Mouse (Mus musculus) liver, embryonic 14.5 days (tissue): ENCODE measurements around the gene Tac2. TPM values are rescaled to one million over a fixed set of nuclear protein-coding genes. Genes with fewer than 3 reads are reported as not detected.
A peak's percentile ranks its signal among the peaks of the same experiment; 100 is the strongest.

Experiments used
- ATAC-seq: fragments of 200-750 bp; cut with Nextera tagmentation; 2 replicates; pipeline ENCODE4 v1.8.0; 2017; ENCODE audit warnings: moderate number of reproducible peaks, mild to moderate bottlenecking, moderate library complexity; ENCODE audit not compliant: insufficient read depth
- DNase-seq, 3 experiments: peaks; one replicate each; pipeline ENCODE4 v3.0.0-alpha.2; 2012 to 2013; ENCODE audit warnings: low read depth in 3 of 3, low spot score in 3 of 3
- H3K27ac ChIP-seq: fragments of 300-500 bp; sonication (generic); 2 replicates; pipeline ENCODE4 v1.5.1; 2014; ENCODE audit warnings: moderate library complexity, mild to moderate bottlenecking, control low read depth, inconsistent platforms
- H3K27me3 ChIP-seq: fragments of 300-500 bp; sonication (generic); 2 replicates; pipeline ENCODE4 v1.6.1; 2014; ENCODE audit warnings: mild to moderate bottlenecking, low read length, moderate library complexity; ENCODE audit not compliant: control insufficient read depth, insufficient read depth
- H3K36me3 ChIP-seq: fragments of 300-500 bp; sonication (generic); replicated peaks from 2 replicates; pipeline ENCODE4 v1.6.1; 2014; ENCODE audit warnings: low read depth; ENCODE audit not compliant: control insufficient read depth, insufficient read depth
- H3K4me1 ChIP-seq, 2 experiments: fragments of 200-500 bp in 1 of 2; fragments of 300-500 bp in 1 of 2; sonication (generic) in 1 of 2; replicated peaks; 2 replicates each; pipeline ENCODE4 v1.6.1; 2012 to 2014; ENCODE audit warnings: antibody characterized with exemption in 1 of 2, inconsistent platforms in 1 of 2, low read length in 1 of 2; ENCODE audit not compliant: control insufficient read depth in 2 of 2, insufficient read depth in 2 of 2
- H3K4me2 ChIP-seq: fragments of 300-500 bp; sonication (generic); 2 replicates; pipeline ENCODE4 v1.6.1; 2014; ENCODE audit warnings: low read depth, mild to moderate bottlenecking, control low read depth, moderate library complexity
- H3K4me3 ChIP-seq, 2 experiments: fragments of 200-500 bp in 1 of 2; fragments of 300-500 bp in 1 of 2; sonication (generic) in 1 of 2; 2 replicates each; pipeline ENCODE4 v1.5.1; 2012 to 2014; ENCODE audit warnings: low read depth in 2 of 2, low read length in 2 of 2, mild to moderate bottlenecking in 2 of 2, control low read depth in 1 of 2, inconsistent platforms in 1 of 2, moderate library complexity in 1 of 2; ENCODE audit not compliant: insufficient read depth in 1 of 2
- H3K9ac ChIP-seq: fragments of 300-500 bp; sonication (generic); replicated peaks from 2 replicates; pipeline ENCODE4 v1.6.1; 2014; ENCODE audit warnings: mild to moderate bottlenecking, control low read depth, moderate library complexity
- H3K9me3 ChIP-seq: fragments of 300-500 bp; sonication (generic); 2 replicates; pipeline ENCODE4 v1.6.1; 2016; ENCODE audit warnings: low read length, mixed read lengths; ENCODE audit not compliant: control insufficient read depth
- CTCF ChIP-seq: IDR thresholded peaks from 2 replicates; pipeline ENCODE4 v1.5.1; 2016; ENCODE audit warnings: antibody characterized with exemption, low read depth, control low read depth
- EP300 ChIP-seq: IDR thresholded peaks from 2 replicates; pipeline ENCODE4 v1.6.1; 2016; ENCODE audit warnings: antibody characterized with exemption, low read depth
- WGBS: fragments of 180-500 bp; shearing (Covaris S2); extraction: QIAGEN DNeasy Blood & Tissue Kit; methylation state at CpG from one replicate; pipeline ENCODE4 v1.1.7; 2014; ENCODE audit not compliant: insufficient replicate concordance; 5-methylcytosine and 5-hydroxymethylcytosine counted together
- polyA plus RNA-seq, 2 experiments: library from polyadenylated mRNA; depleted of rRNA in 1 of 2; stranded (reverse) in 1 of 2; unstranded in 1 of 2; fragments of >200 nt; fragmentation: Nextera tagmentation in 1 of 2; extraction: Ambion mirVana in 1 of 2; gene quantifications; 2 replicates each; pipeline versions ENCODE4 v1.2.1 to v1.2.3; 2012 to 2014

The Tac2 gene
- polyA plus RNA-seq (2012; rRNA removed) (20.7 and 27.9 TPM in 2 replicates), polyA plus RNA-seq (2014; fragmentation: Nextera tagmentation; extraction: Ambion mirVana) (26.8 and 31.3 TPM in 2 replicates)

DNA sequence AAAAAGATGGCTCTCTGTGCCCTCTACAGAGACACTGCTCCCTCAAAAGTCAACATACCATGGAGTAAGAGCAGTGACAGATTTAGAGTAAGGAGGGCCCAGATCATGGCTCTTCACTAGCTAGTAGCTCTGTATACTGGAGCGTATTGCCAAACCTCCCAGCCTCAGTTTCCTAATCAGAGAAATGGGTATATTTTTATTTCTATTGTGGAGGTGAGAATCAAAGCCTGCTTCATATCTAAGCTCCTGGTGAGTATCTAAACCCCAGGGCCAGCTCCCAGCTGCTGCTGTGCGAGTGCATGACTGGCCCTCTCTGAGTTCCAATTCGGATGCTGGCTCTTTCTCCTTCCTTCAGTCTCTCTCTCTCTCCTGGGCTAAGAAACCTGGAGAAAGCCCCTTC lies at the start of gene Tac2:
TSS of gene Tac2 (plus strand) at position 301 of the 400 bp plus-strand sequence.
- WGBS: 69% methylated on average over 3 of the region's 3 CpGs
- Histone ChIP-seq H3K27ac (no peak within 1 kb of the TSS), H3K9ac (no peak within 1 kb of the TSS; the same call in 1 of the 2 replicates), H3K9me3 (no peaks in the 10 kb centered on the region), H3K4me2 (peak within 1 kb of the TSS; percentile 32), H3K27me3 (peaks cover 17% of the 10 kb centered on the region), H3K4me1 (peaks cover 13 to 24% of the 10 kb centered on the region in 2 experiments), H3K36me3 (no peaks in the 10 kb centered on the region), H3K4me3 (peak within 1 kb of the TSS in 1 of 2 experiments; percentile 7; a peak in 1 of 4 replicates)
- DNase-seq: no peak
- TF ChIP-seq EP300: no peak
- ATAC-seq: no peak

DNA sequence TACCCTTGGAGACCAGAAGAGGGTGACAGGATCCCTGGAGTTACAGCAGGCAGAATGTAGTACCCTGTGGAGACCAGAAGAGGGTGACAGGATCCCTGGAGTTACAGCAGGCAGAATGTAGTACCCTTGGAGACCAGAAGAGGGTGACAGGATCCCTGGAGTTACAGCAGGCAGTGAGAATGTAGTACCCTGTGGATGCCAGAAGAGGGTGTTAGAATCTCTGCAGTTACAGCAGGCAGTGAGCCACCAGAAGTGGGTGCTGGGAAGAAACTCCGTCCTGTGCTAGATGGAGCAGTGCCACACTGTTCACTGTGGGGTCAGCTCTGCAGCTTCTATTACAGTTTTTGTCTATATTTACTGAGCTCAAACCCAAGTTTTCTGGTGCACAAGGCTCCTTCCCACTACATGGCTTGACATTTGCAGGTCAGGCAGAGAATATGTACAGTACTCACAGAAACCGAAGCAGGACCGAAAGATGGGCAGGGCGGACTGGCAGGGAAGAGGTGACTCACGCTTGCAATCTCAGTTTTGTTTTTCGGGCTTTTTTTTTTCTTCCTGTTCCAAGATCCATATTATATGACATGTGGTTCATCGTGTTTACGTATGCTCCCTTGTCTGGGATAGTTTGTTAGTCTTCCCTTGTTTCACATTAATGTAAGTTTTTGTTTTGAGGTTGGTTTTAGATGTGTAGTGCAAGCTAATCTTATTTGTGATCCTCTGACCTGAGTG lies 49.3 kb upstream of the Tac2 start:
- H3K4me3 ChIP-seq: no peak overlapping the region
- H3K36me3 ChIP-seq: no peaks in the 10 kb centered on the region
- WGBS: 83% methylated on average over 8 of the region's 8 CpGs
- H3K4me1 ChIP-seq: peaks cover 4 to 6% of the 10 kb centered on the region in 2 experiments
- ATAC-seq: peak; percentile 1; the same call in 1 of the 2 replicates
- no peak overlapping the region for H3K27ac ChIP-seq
- no peaks in the 10 kb centered on the region for H3K9me3 ChIP-seq
- H3K9ac ChIP-seq: no peak overlapping the region
- H3K27me3 ChIP-seq: no peaks in the 10 kb centered on the region
- TF ChIP-seq EP300: 0 out of 2 replicates have a peak, but pooled peaks have one; percentile 6
- TF ChIP-seq CTCF: peak; percentile 99
- no peak overlapping the region for H3K4me2 ChIP-seq
- peak; percentile 60 to 66 (median 60) for DNase-seq

DNA sequence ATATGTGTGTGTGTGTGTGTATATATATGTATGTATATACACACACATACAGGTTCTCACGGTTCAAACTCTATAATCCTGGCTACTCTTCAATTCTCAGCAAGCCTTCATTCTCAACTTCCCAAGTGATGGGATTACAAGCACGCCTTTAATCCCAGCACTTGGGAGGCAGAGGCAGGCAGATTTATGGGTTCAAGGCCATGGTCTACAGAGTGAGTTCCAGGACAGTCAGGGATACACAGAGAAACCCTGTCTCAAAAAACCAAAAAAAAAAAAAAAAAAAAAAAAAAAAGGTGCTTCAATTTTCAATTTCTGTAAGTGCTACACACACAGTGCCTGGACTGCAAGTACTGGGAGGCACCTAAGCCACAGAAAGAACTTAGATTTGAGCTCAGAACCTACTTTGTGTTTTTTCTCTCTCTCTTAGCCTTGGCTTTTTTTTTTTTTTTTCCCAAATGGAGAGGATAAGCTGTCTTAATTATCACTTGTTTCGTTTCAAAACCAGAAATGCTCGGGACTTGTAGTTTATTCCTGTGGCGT lies 48.3 kb upstream of the Tac2 start:
- no peak for TF ChIP-seq EP300
- TF ChIP-seq CTCF: no peak
- 42% methylated on average over 5 of the region's 5 CpGs for WGBS
- peak overlapping the region; percentile 63 for H3K27ac ChIP-seq
- H3K9ac ChIP-seq: peak overlapping the region; percentile 58
- H3K27me3 ChIP-seq: no peaks in the 10 kb centered on the region
- no peaks in the 10 kb centered on the region for H3K9me3 ChIP-seq
- no peaks in the 10 kb centered on the region for H3K36me3 ChIP-seq
- ATAC-seq (no peak), DNase-seq (no peak)
- peak overlapping the region; percentile 75 to 91 for H3K4me3 ChIP-seq
- peak overlapping the region; percentile 79 for H3K4me2 ChIP-seq
- H3K4me1 ChIP-seq: peaks cover 4 to 6% of the 10 kb centered on the region in 2 experiments

DNA sequence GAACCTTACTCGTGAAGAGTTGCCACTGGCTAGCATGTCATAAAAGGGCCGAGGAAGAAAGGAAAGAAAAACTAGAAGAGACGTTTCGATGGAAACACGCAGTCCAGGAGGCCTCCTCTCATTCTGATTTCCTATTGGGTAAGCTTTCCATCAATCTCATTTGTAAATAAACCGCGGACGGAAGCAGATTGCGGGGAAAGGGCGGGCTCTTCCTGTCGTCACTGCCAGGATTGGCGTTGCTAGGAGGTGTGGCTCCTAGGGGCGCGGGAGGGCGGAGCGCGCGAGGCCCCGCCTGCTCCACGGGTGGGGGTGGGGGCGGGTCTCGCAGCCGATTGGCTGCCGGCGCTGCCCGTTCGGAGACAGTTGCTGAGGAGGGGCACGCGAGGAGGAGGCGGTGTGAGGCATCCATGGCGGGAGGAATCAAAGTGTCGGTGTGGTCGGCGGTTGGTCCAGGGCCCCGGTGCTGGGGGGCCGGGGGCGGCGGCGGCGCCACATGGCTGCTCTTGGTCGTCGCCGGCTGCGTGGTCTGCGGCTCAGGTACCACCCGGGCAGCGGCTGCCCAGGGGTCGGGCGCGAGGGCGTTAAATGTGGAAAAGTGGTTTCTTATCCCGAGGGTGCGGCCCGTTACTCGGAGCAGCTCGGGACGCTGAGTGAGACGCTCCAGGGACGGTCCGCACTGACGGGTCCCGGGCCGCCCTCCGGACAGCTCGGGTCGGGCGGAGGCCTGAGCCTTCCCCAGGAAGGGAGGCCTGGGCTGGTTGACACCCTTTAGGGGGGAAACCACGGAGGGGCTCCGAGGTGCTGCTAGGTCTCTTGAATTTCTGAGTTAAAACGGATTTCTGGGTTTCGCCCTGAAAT lies 47.4 kb upstream of the Tac2 start:
- under 1% methylated on average over 71 of the region's 71 CpGs for WGBS
- peak; percentile 92 for ATAC-seq

More for the DNA sequence above, 47.4 kb upstream of the Tac2 start:
- Histone ChIP-seq H3K27ac (peak overlapping the region; percentile 74), H3K9me3 (no peaks in the 10 kb centered on the region), H3K4me1 (peaks cover 4 to 6% of the 10 kb centered on the region in 2 experiments), H3K4me3 (peak overlapping the region; percentile 75 to 91), H3K9ac (peak overlapping the region; percentile 80), H3K27me3 (no peaks in the 10 kb centered on the region), H3K4me2 (peak overlapping the region; percentile 98), H3K36me3 (no peaks in the 10 kb centered on the region)
- peak; percentile 98 to 99 (median 98) for DNase-seq
- TF ChIP-seq CTCF: no peak
